Mouse (Mus musculus): ENCODE data around the gene Pttg1ip. TPM values are rescaled to one million over a fixed set of nuclear protein-coding genes. Genes with fewer than 3 reads are reported as not detected.

Gene Pttg1ip
- polyA plus RNA-seq, 1 experiment from 2014 or later = 73.7 TPM

GRCm38 (mm10) chr10:77553285-77553684, 28.2 kb upstream of the Pttg1ip start:
- WGBS = 84% methylated on average over 4 of the region's 4 CpGs

GRCm38 (mm10) chr10:77554918-77555317, 26.6 kb upstream of the Pttg1ip start:
- DNase-seq (ENCODE audit: low spot score) = no peak
- H3K27ac ChIP-seq = no peak overlapping the region
- no peaks in the 10 kb centered on the region for H3K4me1 ChIP-seq
- WGBS = 85% methylated on average over 4 of the region's 4 CpGs
- no peaks in the 10 kb centered on the region for H3K36me3 ChIP-seq
- no peaks in the 10 kb centered on the region for H3K9me3 ChIP-seq (replicated peaks)
- H3K27me3 ChIP-seq (ENCODE audit: low read depth, poor library complexity, severe bottlenecking) = no peaks in the 10 kb centered on the region
- no peak overlapping the region for H3K4me3 ChIP-seq

More at GRCm38 (mm10) chr10:77553285-77553684, 28.2 kb upstream of the Pttg1ip start:
- no peak overlapping the region for H3K27ac ChIP-seq
- H3K4me1 ChIP-seq = no peaks in the 10 kb centered on the region
- no peaks in the 10 kb centered on the region for H3K27me3 ChIP-seq (ENCODE audit: low read depth, poor library complexity, severe bottlenecking)
- no peaks in the 10 kb centered on the region for H3K9me3 ChIP-seq (replicated peaks)
- H3K4me3 ChIP-seq = no peak overlapping the region
- DNase-seq (ENCODE audit: low spot score) = no peak
- H3K36me3 ChIP-seq = no peaks in the 10 kb centered on the region

GRCm38 (mm10) chr10:77556631-77557030, 24.9 kb upstream of the Pttg1ip start:
- H3K4me3 ChIP-seq = no peak overlapping the region
- WGBS = 86% methylated on average over 7 of the region's 7 CpGs
- H3K9me3 ChIP-seq (replicated peaks) = no peaks in the 10 kb centered on the region
- no peak for DNase-seq (ENCODE audit: low spot score)
- H3K36me3 ChIP-seq = no peaks in the 10 kb centered on the region
- H3K4me1 ChIP-seq = no peaks in the 10 kb centered on the region
- no peaks in the 10 kb centered on the region for H3K27me3 ChIP-seq (ENCODE audit: low read depth, poor library complexity, severe bottlenecking)
- H3K27ac ChIP-seq = no peak overlapping the region

- no peak for DNase-seq (ENCODE audit: low spot score)
- H3K36me3 ChIP-seq = no peaks in the 10 kb centered on the region
- no peaks in the 10 kb centered on the region for H3K4me1 ChIP-seq
- no peak overlapping the region for H3K27ac ChIP-seq
- H3K4me3 ChIP-seq = no peak overlapping the region
- no peaks in the 10 kb centered on the region for H3K27me3 ChIP-seq (ENCODE audit: low read depth, poor library complexity, severe bottlenecking)
- H3K9me3 ChIP-seq (replicated peaks) = no peaks in the 10 kb centered on the region
- 91% methylated on average over 4 of the region's 4 CpGs for WGBS
Observed at GRCm38 (mm10) chr10:77557641-77558040, 23.9 kb upstream of the Pttg1ip start.

- H3K27me3 ChIP-seq (ENCODE audit: low read depth, poor library complexity, severe bottlenecking) = no peaks in the 10 kb centered on the region
- H3K36me3 ChIP-seq = no peaks in the 10 kb centered on the region
- no peak overlapping the region for H3K4me3 ChIP-seq
- WGBS = 88% methylated on average over 11 of the region's 11 CpGs
- H3K9me3 ChIP-seq (replicated peaks) = no peaks in the 10 kb centered on the region
- no peak for DNase-seq (ENCODE audit: low spot score)
- H3K27ac ChIP-seq = no peak overlapping the region
- H3K4me1 ChIP-seq = no peaks in the 10 kb centered on the region
Observed at GRCm38 (mm10) chr10:77560090-77560489, 21.4 kb upstream of the Pttg1ip start.

GRCm38 (mm10) chr10:77560830-77561229, 20.7 kb upstream of the Pttg1ip start:
- 86% methylated on average over 9 of the region's 9 CpGs for WGBS
- Histone ChIP-seq H3K27me3 (ENCODE audit: low read depth, poor library complexity, severe bottlenecking) (no peaks in the 10 kb centered on the region), H3K4me3 (no peak overlapping the region), H3K27ac (no peak overlapping the region), H3K4me1 (no peaks in the 10 kb centered on the region), H3K9me3 (replicated peaks) (no peaks in the 10 kb centered on the region), H3K36me3 (no peaks in the 10 kb centered on the region)
- DNase-seq (ENCODE audit: low spot score) = no peak

- H3K27me3 ChIP-seq (ENCODE audit: low read depth, poor library complexity, severe bottlenecking) = no peaks in the 10 kb centered on the region
- H3K4me1 ChIP-seq = no peaks in the 10 kb centered on the region
- H3K9me3 ChIP-seq (replicated peaks) = no peaks in the 10 kb centered on the region
- H3K36me3 ChIP-seq = no peaks in the 10 kb centered on the region
- no peak overlapping the region for H3K4me3 ChIP-seq
- WGBS = 80% methylated on average over 2 of the region's 2 CpGs
- DNase-seq (ENCODE audit: low spot score) = no peak
- no peak overlapping the region for H3K27ac ChIP-seq
Observed at GRCm38 (mm10) chr10:77561508-77561907, 20.0 kb upstream of the Pttg1ip start.

GRCm38 (mm10) chr10:77565005-77565404, 16.5 kb upstream of the Pttg1ip start:
- H3K9me3 ChIP-seq (replicated peaks) = no peaks in the 10 kb centered on the region
- no peak overlapping the region for H3K27ac ChIP-seq
- 88% methylated on average over 8 of the region's 8 CpGs for WGBS
- H3K4me3 ChIP-seq = no peak overlapping the region
- H3K4me1 ChIP-seq = peaks cover 12% of the 10 kb centered on the region
- no peaks in the 10 kb centered on the region for H3K27me3 ChIP-seq (ENCODE audit: low read depth, poor library complexity, severe bottlenecking)
- no peaks in the 10 kb centered on the region for H3K36me3 ChIP-seq
- no peak for DNase-seq (ENCODE audit: low spot score)

- Histone ChIP-seq H3K4me3 (no peak overlapping the region), H3K27ac (no peak overlapping the region), H3K9me3 (replicated peaks) (no peaks in the 10 kb centered on the region), H3K4me1 (peaks cover 12% of the 10 kb centered on the region), H3K27me3 (ENCODE audit: low read depth, poor library complexity, severe bottlenecking) (no peaks in the 10 kb centered on the region), H3K36me3 (no peaks in the 10 kb centered on the region)
- 36% methylated on average over 8 of the region's 8 CpGs for WGBS
- DNase-seq (ENCODE audit: low spot score) = peak; percentile 85
Observed at GRCm38 (mm10) chr10:77566651-77567050, 14.9 kb upstream of the Pttg1ip start.

GRCm38 (mm10) chr10:77569481-77569880, 12.0 kb upstream of the Pttg1ip start:
- H3K27ac ChIP-seq = no peak overlapping the region
- H3K4me1 ChIP-seq = peaks cover 12% of the 10 kb centered on the region
- 43% methylated on average over 7 of the region's 7 CpGs for WGBS
- H3K9me3 ChIP-seq (replicated peaks) = no peaks in the 10 kb centered on the region
- H3K27me3 ChIP-seq (ENCODE audit: low read depth, poor library complexity, severe bottlenecking) = no peaks in the 10 kb centered on the region
- DNase-seq (ENCODE audit: low spot score) = no peak
- no peak overlapping the region for H3K4me3 ChIP-seq
- H3K36me3 ChIP-seq = no peaks in the 10 kb centered on the region

- Histone ChIP-seq H3K36me3 (no peaks in the 10 kb centered on the region), H3K27me3 (ENCODE audit: low read depth, poor library complexity, severe bottlenecking) (no peaks in the 10 kb centered on the region), H3K27ac (no peak overlapping the region), H3K4me3 (no peak overlapping the region), H3K9me3 (replicated peaks) (no peaks in the 10 kb centered on the region), H3K4me1 (peaks cover 12% of the 10 kb centered on the region)
- no peak for DNase-seq (ENCODE audit: low spot score)
- WGBS = 42% methylated on average over 6 of the region's 6 CpGs
Observed at GRCm38 (mm10) chr10:77569973-77570658, 11.4 kb upstream of the Pttg1ip start.

- Histone ChIP-seq H3K4me3 (no peak overlapping the region), H3K36me3 (no peaks in the 10 kb centered on the region), H3K4me1 (peaks cover 9% of the 10 kb centered on the region), H3K27ac (no peak overlapping the region), H3K9me3 (replicated peaks) (no peaks in the 10 kb centered on the region), H3K27me3 (ENCODE audit: low read depth, poor library complexity, severe bottlenecking) (no peaks in the 10 kb centered on the region)
- DNase-seq (ENCODE audit: low spot score) = no peak
- 29% methylated on average over 3 of the region's 3 CpGs for WGBS
Observed at GRCm38 (mm10) chr10:77572225-77572624, 9.3 kb upstream of the Pttg1ip start.

- no peaks in the 10 kb centered on the region for H3K36me3 ChIP-seq
- no peak overlapping the region for H3K27ac ChIP-seq
- DNase-seq (ENCODE audit: low spot score) = no peak
- no peaks in the 10 kb centered on the region for H3K9me3 ChIP-seq (replicated peaks)
- H3K4me1 ChIP-seq = peaks cover 9% of the 10 kb centered on the region
- no peaks in the 10 kb centered on the region for H3K27me3 ChIP-seq (ENCODE audit: low read depth, poor library complexity, severe bottlenecking)
- WGBS = 81% methylated on average over 1 of the region's 1 CpGs
- no peak overlapping the region for H3K4me3 ChIP-seq
Observed at GRCm38 (mm10) chr10:77573162-77573561, 8.4 kb upstream of the Pttg1ip start.

Data from limb, embryonic 10.5 days (tissue).